Mouse (Mus musculus): ENCODE results near the gene Dnajc3. TPM values are rescaled to one million over a fixed set of nuclear protein-coding genes. Genes with fewer than 3 reads are reported as not detected.

Dnajc3 gene
- polyA plus RNA-seq (2015; fragmentation: Nextera tagmentation; extraction: Ambion mirVana): 32.5 and 42.7 TPM in 2 replicates

GRCm38 (mm10) chr14:118937533-118938492 lies at the start of gene Dnajc3:
TSS of gene Dnajc3 (plus strand) at chr14:118937976.

GRCm38 (mm10) chr14:118924673-118925615 lies 12.8 kb upstream of the Dnajc3 start, which contains the start of gene Dzip1:
TSS of gene Dzip1 (minus strand) at chr14:118925460.

Other genes with a start within 250 kb of the Dnajc3 start
- gene Abcc4, start 231.8 kb upstream of the Dnajc3 start, polyA plus RNA-seq (2015; fragmentation: Nextera tagmentation; extraction: Ambion mirVana): 2.3 and 3.8 TPM in 2 replicates
- gene Cldn10, start 150.1 kb upstream of the Dnajc3 start, polyA plus RNA-seq (2015; fragmentation: Nextera tagmentation; extraction: Ambion mirVana): 4.2 and 5.9 TPM in 2 replicates
- gene Dzip1, start 12.5 kb upstream of the Dnajc3 start, polyA plus RNA-seq (2015; fragmentation: Nextera tagmentation; extraction: Ambion mirVana): 7.8 and 8.1 TPM in 2 replicates
- 5.2 and 8.1 TPM in 2 replicates for gene Uggt2, start 161.5 kb downstream of the Dnajc3 start, polyA plus RNA-seq (2015; fragmentation: Nextera tagmentation; extraction: Ambion mirVana)
- 0.15 TPM in 1 of 2 replicates, not detected in the other for gene Hs6st3, start 200.4 kb downstream of the Dnajc3 start, polyA plus RNA-seq (2015; fragmentation: Nextera tagmentation; extraction: Ambion mirVana)